Mouse (Mus musculus) spleen, embryonic (tissue): ENCODE measurements at regions not wholly inside any gene's neighbourhood (a gene's known extent, or its start where the extent isn't known, plus 50 kb on each side); places are given as distances from the start of the nearest gene placed in this dataset.

Experiments used
- CTCF ChIA-PET: fragments of 350-600 bp; sonication (Branson Sonifier 250); formaldehyde crosslinking; loops from one replicate; lab custom pipeline; 2022; lab: Charles Lee

GRCm38 (mm10) chr15:59138393-59139107, 249.5 kb downstream of the Gm49356 start:
- CTCF ChIA-PET = no interaction called here

GRCm38 (mm10) chr15:59141621-59142020, 252.5 kb downstream of the Gm49356 start:
- CTCF ChIA-PET = no interaction called here

- CTCF ChIA-PET = no interaction called here
Observed at GRCm38 (mm10) chr15:59142481-59142880, 253.4 kb downstream of the Gm49356 start.

GRCm38 (mm10) chr15:59143891-59144290, 254.8 kb downstream of the Gm49356 start:
- CTCF ChIA-PET = no interaction called here

- CTCF ChIA-PET = interaction anchor here (0.6 kb wide), 1 partner anchor 133 kb away, joined by 5 read pairs; no protein-coding TSS in a partner anchor
Observed at GRCm38 (mm10) chr15:59145679-59146078, 256.6 kb downstream of the Gm49356 start.

- CTCF ChIA-PET = interaction anchor here (0.6 kb wide), 1 partner anchor 133 kb away, joined by 5 read pairs; no protein-coding TSS in a partner anchor
Observed at GRCm38 (mm10) chr15:59146111-59146510, 257.0 kb downstream of the Gm49356 start.

GRCm38 (mm10) chr15:59146586-59147085, 257.5 kb downstream of the Gm49356 start:
- CTCF ChIA-PET = no interaction called here

GRCm38 (mm10) chr15:59148531-59148930, 259.4 kb downstream of the Gm49356 start:
- CTCF ChIA-PET = no interaction called here

- CTCF ChIA-PET = no interaction called here
Observed at GRCm38 (mm10) chr15:59151506-59151905, 262.4 kb downstream of the Gm49356 start.

GRCm38 (mm10) chr15:59152786-59153388, 263.8 kb downstream of the Gm49356 start:
- CTCF ChIA-PET = no interaction called here

- CTCF ChIA-PET = no interaction called here
Observed at GRCm38 (mm10) chr15:59153416-59154250, 264.5 kb downstream of the Gm49356 start.

- CTCF ChIA-PET = no interaction called here
Observed at GRCm38 (mm10) chr15:59154407-59155288, 265.6 kb downstream of the Gm49356 start.

- CTCF ChIA-PET = no interaction called here
Observed at GRCm38 (mm10) chr15:59155289-59155623, 266.2 kb downstream of the Gm49356 start.

GRCm38 (mm10) chr15:59156328-59156727, 267.2 kb downstream of the Gm49356 start:
- CTCF ChIA-PET = no interaction called here

- CTCF ChIA-PET = no interaction called here
Observed at GRCm38 (mm10) chr15:59158760-59159159, 269.7 kb downstream of the Gm49356 start.

GRCm38 (mm10) chr15:59160931-59161920, 272.1 kb downstream of the Gm49356 start:
- CTCF ChIA-PET = interaction anchor here (0.6 kb wide), 2 partner anchors 110 to 118 kb away, joined by 3 to 8 read pairs; no protein-coding TSS in a partner anchor

GRCm38 (mm10) chr15:59167937-59168659, 279.0 kb downstream of the Gm49356 start:
- CTCF ChIA-PET = no interaction called here

GRCm38 (mm10) chr15:59168660-59169170, 279.6 kb downstream of the Gm49356 start:
- CTCF ChIA-PET = no interaction called here

- CTCF ChIA-PET = no interaction called here
Observed at GRCm38 (mm10) chr15:59169237-59169797, 280.2 kb downstream of the Gm49356 start.
